Mouse (Mus musculus) cerebellum, postnatal 14 days (tissue): ENCODE measurements at regions not wholly inside any gene's neighbourhood (a gene's known extent, or its start where the extent isn't known, plus 50 kb on each side); places are given as distances from the start of the nearest gene placed in this dataset.

Experiments used
- DNase-seq, 2 experiments: peaks; one replicate each; pipeline ENCODE4 v3.0.0; 2021; ENCODE audit warnings: mixed read lengths in 2 of 2

GRCm38 (mm10) chr10:51792030-51792429 lies 114.5 kb downstream of the Rfx6 start:
- DNase-seq = peak; percentile 40 to 47

GRCm38 (mm10) chr10:51793876-51794275 lies 116.3 kb downstream of the Rfx6 start:
- DNase-seq = peak; percentile 84

- DNase-seq = no peak
Measured at GRCm38 (mm10) chr10:51816626-51817025, 139.1 kb downstream of the Rfx6 start.

GRCm38 (mm10) chr10:51823900-51824299 lies 146.3 kb downstream of the Rfx6 start:
- DNase-seq = no peak

GRCm38 (mm10) chr10:51826431-51826964 lies 148.9 kb downstream of the Rfx6 start:
- DNase-seq = no peak

GRCm38 (mm10) chr10:51832459-51832858 lies 154.9 kb downstream of the Rfx6 start:
- DNase-seq = no peak

- no peak for DNase-seq
Measured at GRCm38 (mm10) chr10:51843099-51843498, 165.5 kb downstream of the Rfx6 start.

GRCm38 (mm10) chr10:51846287-51846686 lies 168.7 kb downstream of the Rfx6 start:
- DNase-seq = no peak

- no peak for DNase-seq
Measured at GRCm38 (mm10) chr10:51869409-51869808, 152.9 kb upstream of the Vgll2 start.

- DNase-seq = no peak
Measured at GRCm38 (mm10) chr10:51911066-51911691, 111.1 kb upstream of the Vgll2 start.

- DNase-seq = no peak
Measured at GRCm38 (mm10) chr10:51912096-51912495, 110.2 kb upstream of the Vgll2 start.

GRCm38 (mm10) chr10:51926644-51927043 lies 95.7 kb upstream of the Vgll2 start:
- DNase-seq = no peak

- DNase-seq = no peak
Measured at GRCm38 (mm10) chr10:51929341-51929740, 93.0 kb upstream of the Vgll2 start.

- DNase-seq = peak in 1 of 2 experiments; percentile 5
Measured at GRCm38 (mm10) chr10:51930266-51930665, 92.0 kb upstream of the Vgll2 start.

GRCm38 (mm10) chr10:51930696-51931095 lies 91.6 kb upstream of the Vgll2 start:
- DNase-seq = peak; percentile 33 to 46

GRCm38 (mm10) chr10:51935482-51935881 lies 86.8 kb upstream of the Vgll2 start:
- DNase-seq = no peak

- DNase-seq = no peak
Measured at GRCm38 (mm10) chr10:51941192-51941591, 81.1 kb upstream of the Vgll2 start.

GRCm38 (mm10) chr10:51945701-51946100 lies 76.6 kb upstream of the Vgll2 start:
- peak in 1 of 2 experiments; percentile 20 for DNase-seq

- DNase-seq = no peak
Measured at GRCm38 (mm10) chr10:51946189-51946588, 76.1 kb upstream of the Vgll2 start.

GRCm38 (mm10) chr10:51946881-51947280 lies 75.4 kb upstream of the Vgll2 start:
- no peak for DNase-seq

- DNase-seq = no peak
Measured at GRCm38 (mm10) chr10:51950016-51950415, 72.3 kb upstream of the Vgll2 start.

GRCm38 (mm10) chr10:51952021-51952420 lies 70.3 kb upstream of the Vgll2 start:
- DNase-seq = no peak

- no peak for DNase-seq
Measured at GRCm38 (mm10) chr10:51956493-51956892, 65.8 kb upstream of the Vgll2 start.

- DNase-seq = peak in 1 of 2 experiments; percentile 2
Measured at GRCm38 (mm10) chr10:51961497-51961896, 60.8 kb upstream of the Vgll2 start.

GRCm38 (mm10) chr10:51963671-51964070 lies 58.6 kb upstream of the Vgll2 start:
- DNase-seq = no peak
